Mouse (Mus musculus) embryonic facial prominence, embryonic 11.5 days (tissue): ENCODE measurements at regions not wholly inside any gene's neighbourhood (a gene's known extent, or its start where the extent isn't known, plus 50 kb on each side); places are given as distances from the start of the nearest gene placed in this dataset.

Experiments
- ATAC-seq: fragments of 200-750 bp; cut with Nextera tagmentation; replicated peaks from 2 replicates; pipeline ENCODE4 v1.8.0; 2017; ENCODE audit warnings: low read depth; ENCODE audit not compliant: insufficient number of reproducible peaks, low FRiP score, low TSS enrichment
- DNase-seq: peaks from one replicate; pipeline ENCODE4 v3.0.0-alpha.2; 2015; ENCODE audit warnings: low spot score
- H3K27ac ChIP-seq: fragments of 300-500 bp; sonication (generic); replicated peaks from 2 replicates; pipeline ENCODE4 v1.5.1; 2014; ENCODE audit warnings: mild to moderate bottlenecking, low read depth, low read length, control low read depth
- H3K27me3 ChIP-seq: fragments of 300-500 bp; sonication (generic); 2 replicates; pipeline ENCODE4 v1.6.1; 2014; ENCODE audit warnings: mild to moderate bottlenecking, low read length, moderate library complexity, mixed read lengths; ENCODE audit not compliant: control insufficient read depth, insufficient read depth
- H3K36me3 ChIP-seq: fragments of 300-500 bp; sonication (generic); replicated peaks from 2 replicates; pipeline ENCODE4 v1.6.1; 2014; ENCODE audit warnings: low read depth, mild to moderate bottlenecking, low read length, moderate library complexity, mixed read lengths; ENCODE audit not compliant: control insufficient read depth, insufficient read depth
- H3K4me1 ChIP-seq: fragments of 300-500 bp; sonication (generic); 2 replicates; pipeline ENCODE4 v1.6.1; 2014; ENCODE audit warnings: low read length, mixed read lengths; ENCODE audit not compliant: control insufficient read depth, insufficient read depth
- H3K4me2 ChIP-seq: fragments of 300-500 bp; sonication (generic); 2 replicates; pipeline ENCODE4 v1.6.1; 2014; ENCODE audit warnings: low read depth, mild to moderate bottlenecking, control low read depth, low read length, moderate library complexity
- H3K4me3 ChIP-seq: fragments of 300-500 bp; sonication (generic); 2 replicates; pipeline ENCODE4 v1.5.1; 2014; ENCODE audit warnings: low read depth, low read length, control low read depth
- H3K9ac ChIP-seq: fragments of 300-500 bp; sonication (generic); replicated peaks from 2 replicates; pipeline ENCODE4 v1.6.1; 2014; ENCODE audit warnings: mild to moderate bottlenecking, control low read depth, low read length
- H3K9me3 ChIP-seq: fragments of 300-500 bp; sonication (generic); replicated peaks from 2 replicates; pipeline ENCODE4 v1.6.1; 2016; ENCODE audit warnings: mild to moderate bottlenecking, low read length, inconsistent platforms, mixed read lengths; ENCODE audit not compliant: control insufficient read depth
- WGBS: fragments of 180-500 bp; shearing (Covaris S2); extraction: QIAGEN DNeasy Blood & Tissue Kit; methylation state at CpG from one replicate; pipeline ENCODE4 v1.1.7; 2014; 5-methylcytosine and 5-hydroxymethylcytosine counted together

DNA sequence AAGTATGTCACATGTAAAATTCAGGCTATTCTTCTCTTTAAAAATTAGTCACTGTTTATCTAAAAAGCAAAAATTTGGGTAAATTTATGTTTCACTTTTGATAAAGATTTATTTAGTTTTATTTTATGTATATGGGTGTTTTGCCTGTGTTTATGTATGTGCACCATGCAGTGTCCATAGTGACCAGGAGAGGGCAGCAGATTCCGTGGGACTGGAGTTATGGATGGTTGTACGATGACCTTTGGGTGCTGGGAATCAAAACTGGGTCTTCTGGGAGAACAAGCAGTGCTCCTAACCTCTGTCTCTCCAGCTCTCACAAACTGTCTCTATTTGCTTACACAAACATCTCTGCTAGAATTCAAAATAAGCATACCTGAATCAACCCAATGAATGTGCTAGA lies 146.4 kb upstream of the Habp2 start:
- DNase-seq (no peak), ATAC-seq (no peak)
- 80% methylated on average over 2 of the region's 2 CpGs for WGBS
- Histone ChIP-seq H3K4me2 (no peak overlapping the region), H3K27me3 (no peaks in the 10 kb centered on the region), H3K4me3 (no peak overlapping the region), H3K4me1 (no peaks in the 10 kb centered on the region), H3K36me3 (no peaks in the 10 kb centered on the region), H3K9ac (no peak overlapping the region), H3K9me3 (peaks cover 8% of the 10 kb centered on the region), H3K27ac (no peak overlapping the region)

DNA sequence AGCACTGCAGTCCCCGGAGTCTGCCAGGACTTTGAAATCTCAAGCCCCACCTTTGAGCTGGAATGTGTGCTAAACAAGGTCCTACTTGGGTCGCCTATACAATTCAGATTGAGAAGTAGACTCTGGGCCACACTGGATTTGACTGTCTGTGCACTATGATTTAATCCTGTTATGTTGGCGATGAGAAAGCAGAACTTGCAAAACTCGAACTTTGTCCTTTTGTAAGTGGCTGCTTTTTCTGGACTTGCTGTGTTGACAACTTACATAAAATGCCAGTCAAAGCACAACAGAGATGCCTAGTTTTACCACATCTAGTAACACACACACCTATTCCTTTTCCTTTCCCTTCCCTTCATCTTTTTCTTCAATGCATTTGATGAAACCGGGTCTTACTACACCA lies 142.7 kb upstream of the Habp2 start:
- Histone ChIP-seq H3K4me1 (no peaks in the 10 kb centered on the region), H3K4me2 (no peak overlapping the region), H3K36me3 (no peaks in the 10 kb centered on the region), H3K4me3 (no peak overlapping the region), H3K9me3 (peaks cover 8% of the 10 kb centered on the region), H3K27ac (no peak overlapping the region), H3K27me3 (no peaks in the 10 kb centered on the region), H3K9ac (no peak overlapping the region)
- 84% methylated on average over 5 of the region's 5 CpGs for WGBS
- no peak for ATAC-seq
- no peak for DNase-seq

- Histone ChIP-seq H3K4me3 (no peak overlapping the region), H3K36me3 (no peaks in the 10 kb centered on the region), H3K27me3 (no peaks in the 10 kb centered on the region), H3K4me1 (no peaks in the 10 kb centered on the region), H3K27ac (no peak overlapping the region), H3K9ac (no peak overlapping the region), H3K9me3 (no peaks in the 10 kb centered on the region), H3K4me2 (no peak overlapping the region)
- ATAC-seq (no peak), DNase-seq (no peak)
- 41% methylated on average over 6 of the region's 6 CpGs for WGBS
Observed at GRCm38 (mm10) chr19:56157120-56157519, 129.8 kb upstream of the Habp2 start.

- Histone ChIP-seq H3K4me1 (no peaks in the 10 kb centered on the region), H3K4me2 (no peak overlapping the region), H3K9ac (no peak overlapping the region), H3K27ac (no peak overlapping the region), H3K4me3 (no peak overlapping the region), H3K36me3 (no peaks in the 10 kb centered on the region), H3K27me3 (no peaks in the 10 kb centered on the region), H3K9me3 (no peaks in the 10 kb centered on the region)
- WGBS = 86% methylated on average over 3 of the region's 3 CpGs
- ATAC-seq = no peak
- no peak for DNase-seq
Observed at GRCm38 (mm10) chr19:56162156-56162555, 124.8 kb upstream of the Habp2 start.

DNA sequence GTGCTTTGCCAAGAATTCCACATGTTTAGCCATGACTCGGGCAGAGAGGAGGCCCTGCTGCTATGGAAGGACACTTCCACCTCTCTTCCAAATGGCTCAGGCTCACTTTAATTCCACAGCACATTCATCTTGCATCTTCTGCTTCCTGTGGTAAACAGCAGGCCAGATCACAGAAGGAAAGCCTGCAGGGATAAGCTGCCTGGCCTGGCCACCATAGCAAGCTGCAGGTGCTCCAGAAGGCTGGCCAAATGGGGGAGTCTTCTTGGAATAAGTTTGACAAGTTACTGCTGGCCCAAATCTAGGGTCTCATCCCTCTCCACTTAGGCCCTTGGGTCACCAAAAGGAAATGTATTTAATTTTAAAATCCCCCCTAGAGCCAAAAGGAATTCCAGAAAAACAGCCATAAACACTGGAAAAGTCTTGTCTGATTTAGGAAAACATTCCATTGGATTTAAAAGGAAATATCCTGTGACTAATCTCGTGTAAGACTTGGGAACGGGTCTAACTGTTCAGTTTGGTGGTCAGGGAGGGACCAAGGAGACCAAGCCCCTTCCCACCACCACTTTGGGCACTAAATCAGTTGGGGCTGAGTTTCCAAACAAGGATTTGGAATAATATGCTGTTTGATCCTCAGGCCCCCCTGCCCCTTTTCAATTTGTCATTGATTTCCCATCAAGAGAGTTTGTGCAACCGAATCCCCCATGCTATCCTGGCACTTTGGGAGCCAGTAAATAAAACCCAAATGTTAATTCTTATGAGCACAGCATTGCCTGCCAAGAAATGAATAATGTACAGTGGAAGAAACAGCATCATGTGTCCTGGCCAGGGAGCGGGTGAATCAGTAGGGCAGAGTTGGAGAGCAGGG lies 117.6 kb upstream of the Habp2 start:
- no peaks in the 10 kb centered on the region for H3K36me3 ChIP-seq
- H3K4me2 ChIP-seq = no peak overlapping the region
- no peaks in the 10 kb centered on the region for H3K9me3 ChIP-seq
- DNase-seq = no peak
- no peak overlapping the region for H3K9ac ChIP-seq
- no peaks in the 10 kb centered on the region for H3K4me1 ChIP-seq
- ATAC-seq = no peak
- WGBS = 65% methylated on average over 5 of the region's 5 CpGs
- no peaks in the 10 kb centered on the region for H3K27me3 ChIP-seq
- H3K27ac ChIP-seq = no peak overlapping the region
- H3K4me3 ChIP-seq = no peak overlapping the region

DNA sequence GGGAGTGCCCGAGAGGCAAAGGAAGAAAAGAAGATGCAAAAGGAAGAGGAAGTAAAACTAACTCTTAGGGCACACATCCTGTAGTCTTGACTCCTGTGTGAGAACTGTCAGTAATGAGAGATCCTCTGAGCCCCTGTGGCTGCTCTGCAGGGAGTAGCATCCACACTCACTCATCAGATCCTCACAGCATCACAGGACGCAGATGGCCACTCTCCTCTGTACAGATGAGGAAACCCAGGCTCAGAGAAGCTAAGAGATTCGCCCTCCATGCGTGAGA lies 117.0 kb upstream of the Habp2 start:
- Histone ChIP-seq H3K4me3 (no peak overlapping the region), H3K27ac (no peak overlapping the region), H3K27me3 (no peaks in the 10 kb centered on the region), H3K9ac (no peak overlapping the region), H3K36me3 (no peaks in the 10 kb centered on the region), H3K4me2 (no peak overlapping the region), H3K4me1 (no peaks in the 10 kb centered on the region), H3K9me3 (no peaks in the 10 kb centered on the region)
- ATAC-seq = no peak
- WGBS = 78% methylated on average over 4 of the region's 4 CpGs
- DNase-seq = no peak

DNA sequence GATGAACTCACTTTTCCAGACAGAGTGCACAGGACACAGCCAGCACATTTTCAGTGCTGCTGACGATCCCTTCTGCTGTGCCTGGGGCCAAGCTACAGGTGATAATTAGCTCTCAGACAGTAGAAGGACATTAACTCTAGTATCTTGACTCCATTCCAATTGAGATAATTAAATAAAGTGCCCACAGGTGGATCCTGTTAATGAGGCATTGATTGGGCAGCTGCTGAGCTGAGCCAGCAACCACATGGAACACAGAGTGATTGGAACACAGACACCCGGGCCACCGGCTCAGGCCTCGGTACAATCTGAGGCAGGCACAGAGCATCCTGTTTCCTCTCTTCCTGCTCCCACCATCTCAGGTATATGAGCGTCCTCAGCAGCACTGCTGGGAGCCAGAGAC lies 114.5 kb upstream of the Habp2 start:
- Histone ChIP-seq H3K9me3 (no peaks in the 10 kb centered on the region), H3K36me3 (no peaks in the 10 kb centered on the region), H3K4me2 (no peak overlapping the region), H3K9ac (no peak overlapping the region), H3K4me3 (no peak overlapping the region), H3K27me3 (no peaks in the 10 kb centered on the region), H3K4me1 (no peaks in the 10 kb centered on the region), H3K27ac (no peak overlapping the region)
- 41% methylated on average over 5 of the region's 5 CpGs for WGBS
- ATAC-seq = no peak
- DNase-seq = no peak

- no peak overlapping the region for H3K27ac ChIP-seq
- no peak for ATAC-seq
- no peaks in the 10 kb centered on the region for H3K36me3 ChIP-seq
- no peaks in the 10 kb centered on the region for H3K4me1 ChIP-seq
- 97% methylated on average over 8 of the region's 8 CpGs for WGBS
- H3K9ac ChIP-seq = no peak overlapping the region
- H3K4me3 ChIP-seq = no peak overlapping the region
- H3K27me3 ChIP-seq = no peaks in the 10 kb centered on the region
- no peak overlapping the region for H3K4me2 ChIP-seq
- no peaks in the 10 kb centered on the region for H3K9me3 ChIP-seq
- no peak for DNase-seq
Observed at GRCm38 (mm10) chr19:56176059-56176458, 110.9 kb upstream of the Habp2 start.
